Mouse (Mus musculus) olfactory bulb, adult 2 months (tissue): ENCODE measurements around the gene Slc39a11.

ENCODE experiments used
- CTCF ChIP-seq: fragments of 200-500 bp; IDR thresholded peaks from 2 replicates; pipeline ENCODE4 v1.5.1; 2012; ENCODE audit warnings: low read depth, mild to moderate bottlenecking, low read length, moderate library complexity; ENCODE audit not compliant: insufficient read depth
- POLR2A ChIP-seq: fragments of 200-500 bp; IDR thresholded peaks from 2 replicates; pipeline ENCODE4 v1.6.1; 2012; ENCODE audit warnings: mild to moderate bottlenecking, low read depth, low read length, moderate library complexity; ENCODE audit not compliant: insufficient read depth

- TF ChIP-seq CTCF (no peak), POLR2A (no peak)
Measured at GRCm38 (mm10) chr11:113586423-113586822, 63.5 kb downstream of the Slc39a11 start.
